Mouse (Mus musculus): Measurements from ENCODE around the gene Gm21767. TPM values are rescaled to one million over a fixed set of nuclear protein-coding genes. Genes with fewer than 3 reads are reported as not detected.

Gene Gm21767
- not detected for polyA plus RNA-seq (2014; fragmentation: Illumina TruSeq; extraction: RNeasy Lipid Tissue Mini Kit (QIAGEN cat#74804); ENCODE audit: low read depth, low replicate concordance)

DNA sequence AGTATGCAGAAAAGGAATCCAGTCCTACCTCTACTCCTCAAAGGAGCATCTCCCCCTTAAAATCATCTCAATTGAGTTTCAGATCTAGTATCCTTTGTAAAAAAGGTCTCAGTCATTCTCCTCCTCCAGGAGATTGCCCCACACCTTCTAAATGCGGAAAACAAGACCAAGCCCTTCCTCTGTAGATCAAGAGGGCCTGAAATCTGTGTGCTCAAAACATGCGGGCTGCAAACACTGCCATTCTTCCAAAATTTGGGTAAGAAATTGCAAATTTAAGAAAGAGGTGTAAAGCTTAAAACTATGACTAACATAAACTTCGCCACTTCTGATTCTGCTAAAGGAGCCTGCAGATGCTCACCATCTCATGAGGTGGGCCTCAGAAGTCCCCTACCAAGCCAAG lies at the start of gene Gm21767:
Gm21767 (plus strand) TSS at position 301 of the 400 bp plus-strand sequence.

